Mouse (Mus musculus): ENCODE data around the gene Pilrb1.
"Not testable (repeated sequence)": the region's sequence is repeated elsewhere in the genome, so short reads cannot be mapped to it uniquely, and the experiment has no call there.

Gene Pilrb1

GRCm38 (mm10) chr5:137857960-137858710 lies at the start of gene Pilrb1:
Pilrb1 (minus strand) TSS chr5:137858106.
- CTCF ChIA-PET, POLR2A ChIA-PET: not testable (repeated sequence)

GRCm38 (mm10) chr5:137897812-137898211 lies 39.9 kb upstream of the Pilrb1 start:
- POLR2A ChIA-PET = no interaction called here
- CTCF ChIA-PET = no interaction called here

DNA sequence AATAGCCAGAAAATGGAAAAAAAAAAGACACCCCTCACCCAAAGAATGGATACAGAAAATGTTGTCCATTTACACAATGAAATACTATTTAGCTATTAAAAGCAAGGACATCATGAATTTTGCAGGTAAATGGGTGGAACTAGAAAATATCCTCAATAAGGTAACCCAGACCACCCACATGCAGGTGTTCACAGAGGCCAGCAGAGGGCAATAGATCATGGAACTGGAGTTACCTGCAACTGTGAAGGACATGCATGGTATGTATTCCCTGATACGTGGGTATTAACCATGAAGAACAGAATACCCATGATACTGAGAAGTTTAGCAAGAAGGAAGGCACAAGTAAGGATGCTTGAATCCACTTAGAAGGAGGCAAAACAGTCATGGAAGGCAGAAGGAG lies 35.0 kb upstream of the Pilrb1 start:
- ChIA-PET CTCF (interaction anchor here in 3 of 4 experiments (0.6 to 1.3 kb wide), 9 partner anchors 12 to 198 kb away, joined by 3 to 8 read pairs (median 4); no protein-coding TSS in a partner anchor), POLR2A (interaction anchor here in 1 of 4 experiments (0.7 to 1.2 kb wide), 3 partner anchors 15 to 234 kb away, joined by 3 to 4 read pairs (median 3); no protein-coding TSS in a partner anchor)

- CTCF ChIA-PET = interaction anchor here in 1 of 4 experiments (1.3 kb wide), 1 partner anchor 9 kb away, joined by 3 read pairs; no protein-coding TSS in a partner anchor
- POLR2A ChIA-PET = no interaction called here
These were observed 29.8 kb upstream of the Pilrb1 start for GRCm38 (mm10) chr5:137887666-137888065.

GRCm38 (mm10) chr5:137885894-137886293 lies 28.0 kb upstream of the Pilrb1 start:
- POLR2A ChIA-PET = no interaction called here
- CTCF ChIA-PET = interaction anchor here (0.6 to 1.6 kb wide), 17 partner anchors 8 to 336 kb away, joined by 3 to 15 read pairs (median 3); no protein-coding TSS in a partner anchor

DNA sequence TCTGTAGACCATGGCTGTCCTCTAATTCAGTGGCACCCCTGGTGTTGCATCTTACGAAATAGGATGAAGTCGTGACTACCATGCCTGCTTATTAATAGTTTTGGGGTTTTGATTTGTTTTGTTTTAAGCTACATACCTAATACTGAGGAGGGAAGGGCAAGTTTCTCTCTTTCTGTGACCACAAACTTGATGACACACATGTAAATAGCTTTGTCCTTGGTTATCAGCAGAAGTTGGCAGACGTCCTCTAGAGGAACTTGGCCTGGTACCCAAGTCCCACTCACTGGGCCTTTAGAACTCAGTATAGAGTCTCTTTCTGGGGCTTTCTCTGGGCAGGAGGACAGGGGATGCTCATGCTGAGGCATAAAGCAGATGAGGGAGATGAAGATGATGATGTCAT lies 25.4 kb upstream of the Pilrb1 start:
- POLR2A ChIA-PET = no interaction called here
- CTCF ChIA-PET = no interaction called here

GRCm38 (mm10) chr5:137882922-137883321 lies 25.0 kb upstream of the Pilrb1 start:
- ChIA-PET POLR2A (no interaction called here), CTCF (no interaction called here)

GRCm38 (mm10) chr5:137877860-137878259 lies 20.0 kb upstream of the Pilrb1 start:
- CTCF ChIA-PET = interaction anchor here in 3 of 4 experiments (0.5 to 1.5 kb wide), 14 partner anchors 8 to 514 kb away, joined by 3 to 11 read pairs (median 4); partner anchors contain the start of gene Gigyf1 (in 1 of the 3)
- POLR2A ChIA-PET = interaction anchor here in 3 of 4 experiments (0.7 to 1.4 kb wide), 4 partner anchors 11 to 277 kb away, joined by 3 to 4 read pairs (median 4); partner anchors contain the start of gene Zkscan1 (in 1 of the 3)

GRCm38 (mm10) chr5:137875054-137875453 lies 17.1 kb upstream of the Pilrb1 start:
- ChIA-PET CTCF (interaction anchor here in 1 of 4 experiments (0.6 kb wide), 1 partner anchor 365 kb away, joined by 6 read pairs; no protein-coding TSS in a partner anchor), POLR2A (no interaction called here)

GRCm38 (mm10) chr5:137872381-137872702 lies 14.4 kb upstream of the Pilrb1 start:
- POLR2A ChIA-PET, CTCF ChIA-PET: not testable (repeated sequence)

DNA sequence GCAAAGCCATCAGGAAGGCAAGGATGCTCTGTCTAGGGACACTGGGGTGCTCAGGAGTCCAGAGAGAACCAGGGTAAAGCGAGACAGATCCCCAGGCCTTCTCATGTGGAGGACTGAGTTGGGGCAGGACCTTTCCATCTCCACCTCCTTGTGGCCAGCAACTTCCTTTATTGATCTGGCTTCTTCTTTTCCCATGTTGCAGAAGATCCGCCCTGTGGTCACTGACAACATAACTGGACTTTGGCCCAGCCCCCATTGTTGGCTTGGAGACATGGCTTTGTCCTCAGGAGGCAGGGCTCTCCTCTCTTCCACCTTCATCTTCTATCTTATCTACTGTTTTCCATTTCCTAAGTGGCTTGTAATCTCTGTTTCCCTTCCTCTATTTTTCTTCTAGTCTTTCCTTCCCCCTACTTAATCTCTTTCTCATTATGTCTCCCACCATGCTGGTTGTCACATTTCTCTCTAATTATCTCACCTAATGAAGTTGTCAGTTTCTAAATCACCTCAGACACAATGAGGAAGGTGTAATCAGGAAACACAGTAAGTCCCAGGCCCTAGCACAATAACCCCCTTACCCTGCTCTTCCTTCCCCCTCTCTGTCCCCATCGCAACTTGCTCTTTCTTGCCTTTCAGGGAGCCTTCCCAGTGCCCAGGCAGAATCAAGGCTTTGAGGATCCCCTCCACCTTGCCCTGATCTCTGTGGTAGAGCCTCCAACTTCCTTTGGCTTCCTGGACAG lies 13.9 kb upstream of the Pilrb1 start, which contains the start of gene Pilrb2:
Pilrb2 (minus strand) TSS at position 172 of the 737 bp plus-strand sequence.
- POLR2A ChIA-PET, CTCF ChIA-PET: not testable (repeated sequence)

DNA sequence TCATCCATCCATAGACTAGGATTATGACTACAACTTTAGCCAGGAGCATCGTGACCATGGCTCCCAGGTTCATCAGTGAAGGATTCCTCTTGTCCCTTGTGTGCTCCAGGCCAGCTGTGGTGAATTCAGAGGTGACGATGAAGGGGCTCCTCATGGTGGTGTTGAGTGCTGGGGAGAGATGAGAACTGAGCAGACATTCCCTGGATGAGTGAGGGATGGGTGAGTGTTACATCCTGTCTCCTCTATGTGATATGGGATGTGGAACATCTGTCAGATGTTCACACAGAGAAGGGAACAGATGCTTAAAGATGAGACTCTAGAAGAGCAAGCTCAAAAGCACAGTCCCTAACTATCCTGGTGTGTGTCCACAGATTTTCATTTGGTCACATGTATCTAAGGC lies 10.7 kb upstream of the Pilrb1 start:
- POLR2A ChIA-PET, CTCF ChIA-PET: not testable (repeated sequence)

DNA sequence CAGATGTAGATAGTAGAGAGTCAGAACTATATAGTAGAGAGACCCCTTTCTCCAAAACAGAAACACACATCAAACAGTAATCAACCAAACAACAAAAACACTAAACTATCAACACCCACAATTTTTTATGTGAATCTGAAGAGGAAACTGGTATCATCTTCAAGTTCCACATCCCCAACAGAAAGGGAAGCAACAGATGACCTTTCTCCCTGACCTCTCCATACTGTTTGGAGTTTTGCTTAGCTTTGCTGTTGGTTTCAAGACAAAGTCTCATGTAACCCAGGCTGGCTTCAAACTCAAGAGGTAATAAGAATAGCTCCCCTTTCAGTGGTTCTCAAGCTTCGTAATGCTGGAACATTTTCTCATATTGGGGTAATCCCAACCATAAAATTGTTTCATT lies 6.1 kb upstream of the Pilrb1 start:
- POLR2A ChIA-PET, CTCF ChIA-PET: not testable (repeated sequence)

DNA sequence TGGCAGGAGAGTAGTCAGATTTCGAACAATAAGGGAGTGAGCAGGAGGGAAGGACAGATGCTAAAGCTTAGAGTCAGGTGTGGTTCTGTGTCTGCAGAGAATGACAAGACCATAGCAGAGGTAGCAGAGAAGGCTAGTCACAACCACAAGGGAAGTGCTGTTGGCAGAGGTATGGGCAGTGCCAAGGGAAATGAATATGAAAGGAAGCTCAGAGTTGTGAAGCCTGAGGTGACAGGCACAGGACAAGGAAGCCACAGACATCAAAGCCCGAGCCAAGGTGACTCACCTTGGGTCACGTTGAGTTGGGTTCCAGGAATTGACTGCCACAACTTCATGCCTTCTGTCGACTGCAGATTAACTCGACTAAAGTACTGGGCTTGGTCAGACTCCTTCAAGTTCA lies 1.0 kb downstream of the Pilrb1 start:
- CTCF ChIA-PET, POLR2A ChIA-PET: not testable (repeated sequence)

DNA sequence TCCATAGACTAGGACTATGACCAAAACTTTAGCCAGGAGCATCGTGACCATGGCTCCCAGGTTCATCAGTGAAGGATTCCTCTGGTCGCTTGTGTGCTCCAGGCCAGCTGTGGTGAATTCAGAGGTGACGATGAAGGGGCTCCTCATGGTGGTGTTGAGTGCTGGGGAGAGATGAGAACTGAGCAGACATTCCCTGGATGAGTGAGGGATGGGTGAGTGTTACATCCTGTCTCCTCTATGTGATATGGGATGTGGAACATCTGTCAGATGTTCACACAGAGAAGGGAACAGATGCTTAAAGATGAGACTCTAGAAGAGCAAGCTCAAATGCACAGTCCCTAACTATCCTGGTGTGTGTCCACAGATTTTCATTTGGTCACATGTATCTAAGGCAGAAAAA lies 3.0 kb downstream of the Pilrb1 start:
- CTCF ChIA-PET, POLR2A ChIA-PET: not testable (repeated sequence)

DNA sequence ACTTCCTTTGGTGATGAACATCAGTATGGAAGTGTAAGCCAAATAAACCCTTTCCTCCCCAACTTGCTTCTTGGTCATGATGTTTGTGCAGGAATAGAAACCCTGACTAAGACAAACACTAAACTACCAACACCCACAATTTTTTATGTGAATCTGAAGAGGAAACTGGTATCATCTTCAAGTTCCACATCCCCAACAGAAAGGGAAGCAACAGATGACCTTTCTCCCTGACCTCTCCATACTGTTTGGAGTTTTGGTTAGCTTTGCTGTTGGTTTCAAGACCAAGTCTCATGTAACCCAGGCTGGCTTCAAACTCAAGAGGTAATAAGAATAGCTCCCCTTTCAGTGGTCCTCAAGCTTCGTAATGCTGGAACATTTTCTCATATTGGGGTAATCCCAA lies 7.6 kb downstream of the Pilrb1 start:
- CTCF ChIA-PET = not testable (repeated sequence)

GRCm38 (mm10) chr5:137837110-137837509 lies 20.8 kb downstream of the Pilrb1 start:
- CTCF ChIA-PET, POLR2A ChIA-PET: not testable (repeated sequence)

More for the DNA sequence above, 7.6 kb downstream of the Pilrb1 start:
- POLR2A ChIA-PET = not testable (repeated sequence)

- ChIA-PET CTCF (no interaction called here), POLR2A (no interaction called here)
These were observed 21.3 kb downstream of the Pilrb1 start for GRCm38 (mm10) chr5:137836611-137837010.

DNA sequence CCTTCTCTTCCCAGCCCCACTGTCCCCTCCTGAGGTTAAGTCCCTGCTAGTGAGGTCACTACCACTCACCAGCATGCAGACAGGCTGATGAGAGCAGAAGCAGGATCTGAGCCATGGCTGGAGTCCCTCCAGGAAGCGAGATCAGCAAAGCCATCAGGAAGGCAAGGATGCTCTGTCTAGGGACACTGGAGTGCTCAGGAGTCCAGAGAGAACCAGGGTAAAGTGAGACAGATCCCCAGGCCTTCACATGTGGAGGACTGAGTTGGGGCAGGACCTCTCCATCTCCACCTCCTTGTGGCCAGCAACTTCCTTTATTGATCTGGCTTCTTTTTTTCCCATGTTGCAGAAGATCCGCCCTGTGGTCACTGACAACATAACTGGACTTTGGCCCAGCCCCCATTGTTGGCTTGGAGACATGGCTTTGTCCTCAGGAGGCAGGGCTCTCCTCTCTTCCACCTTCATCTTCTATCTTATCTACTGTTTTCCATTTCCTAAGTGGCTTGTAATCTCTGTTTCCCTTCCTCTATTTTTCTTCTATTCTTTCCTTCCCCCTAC lies 21.9 kb downstream of the Pilrb1 start, which contains the start of gene Pilra:
Pilra (minus strand) TSS at position 316 of the 555 bp plus-strand sequence.
- POLR2A ChIA-PET, CTCF ChIA-PET: not testable (repeated sequence)

- POLR2A ChIA-PET = no interaction called here
- CTCF ChIA-PET = interaction anchor here in 1 of 4 experiments (0.5 kb wide), 1 partner anchor 405 kb away, joined by 3 read pairs; no protein-coding TSS in a partner anchor
These were observed 24.4 kb downstream of the Pilrb1 start for GRCm38 (mm10) chr5:137833500-137833899.

Measured in embryonic stem cell, embryonic (primary cell).